Mouse (Mus musculus): ENCODE measurements around the gene C2cd2l. TPM values are rescaled to one million over a fixed set of nuclear protein-coding genes. Genes with fewer than 3 reads are reported as not detected.
"Not testable (repeated sequence)": the region's sequence is repeated elsewhere in the genome, so short reads cannot be mapped to it uniquely, and the experiment has no call there.

Gene C2cd2l
- polyA plus RNA-seq (2012; rRNA removed) = 77.9 and 88.0 TPM in 2 replicates

- TF ChIP-seq POLR2A (IDR thresholded peaks at IDR 0.05; ENCODE audit: borderline replicate concordance, extremely low read depth, low read depth, low read length) = peak; percentile 45; the same call in 1 of the 2 replicates
- no peak for TF ChIP-seq CTCF (IDR thresholded peaks at IDR 0.05; ENCODE audit: insufficient read depth, low read length)
- WGBS = under 1% methylated on average over 67 of the region's 67 CpGs
- peak within 1 kb of the TSS; percentile 88 for H3K4me3 ChIP-seq (replicated peaks; ENCODE audit: extremely low read depth, low read depth, low read length)
- DNase-seq = peak; percentile 83
- H3K4me1 ChIP-seq (ENCODE audit: control insufficient read depth, insufficient read depth, low read length) = peaks cover 16% of the 10 kb centered on the region
These were observed at the start of gene C2cd2l for GRCm38 (mm10) chr9:44319887-44320798. Gene C2cd2l, minus strand, starts transcription at chr9:44320285.

GRCm38 (mm10) chr9:44364480-44364879 lies 44.4 kb upstream of the C2cd2l start:
- Histone ChIP-seq H3K4me3 (replicated peaks; ENCODE audit: extremely low read depth, low read depth, low read length) (no peak overlapping the region), H3K4me1 (ENCODE audit: control insufficient read depth, insufficient read depth, low read length) (peaks cover 7% of the 10 kb centered on the region; the same call in 1 of the 2 replicates)
- 59% methylated on average over 3 of the region's 3 CpGs for WGBS
- TF ChIP-seq POLR2A (IDR thresholded peaks at IDR 0.05; ENCODE audit: borderline replicate concordance, extremely low read depth, low read depth, low read length) (no peak), CTCF (IDR thresholded peaks at IDR 0.05; ENCODE audit: insufficient read depth, low read length) (peak; percentile 35; the same call in 1 of the 2 replicates)
- no peak for DNase-seq

- DNase-seq; H3K4me3 ChIP-seq (replicated peaks; ENCODE audit: extremely low read depth, low read depth, low read length); H3K4me1 ChIP-seq (ENCODE audit: control insufficient read depth, insufficient read depth, low read length): not testable (repeated sequence)
- 41% methylated on average over 4 of the region's 4 CpGs for WGBS
These were observed 41.8 kb upstream of the C2cd2l start for GRCm38 (mm10) chr9:44361931-44362330.

GRCm38 (mm10) chr9:44361190-44361917 lies 41.3 kb upstream of the C2cd2l start, which contains the start of gene Vps11:
Gene Vps11, minus strand, starts transcription at chr9:44361670.
- Histone ChIP-seq H3K4me1 (ENCODE audit: control insufficient read depth, insufficient read depth, low read length) (peaks cover 7% of the 10 kb centered on the region; the same call in 1 of the 2 replicates), H3K4me3 (replicated peaks; ENCODE audit: extremely low read depth, low read depth, low read length) (peak within 1 kb of the TSS; percentile 98)
- TF ChIP-seq POLR2A (IDR thresholded peaks at IDR 0.05; ENCODE audit: borderline replicate concordance, extremely low read depth, low read depth, low read length) (peak; percentile 94), CTCF (IDR thresholded peaks at IDR 0.05; ENCODE audit: insufficient read depth, low read length) (no peak)
- under 1% methylated on average over 44 of the region's 44 CpGs for WGBS
- peak; percentile 92 for DNase-seq

DNA sequence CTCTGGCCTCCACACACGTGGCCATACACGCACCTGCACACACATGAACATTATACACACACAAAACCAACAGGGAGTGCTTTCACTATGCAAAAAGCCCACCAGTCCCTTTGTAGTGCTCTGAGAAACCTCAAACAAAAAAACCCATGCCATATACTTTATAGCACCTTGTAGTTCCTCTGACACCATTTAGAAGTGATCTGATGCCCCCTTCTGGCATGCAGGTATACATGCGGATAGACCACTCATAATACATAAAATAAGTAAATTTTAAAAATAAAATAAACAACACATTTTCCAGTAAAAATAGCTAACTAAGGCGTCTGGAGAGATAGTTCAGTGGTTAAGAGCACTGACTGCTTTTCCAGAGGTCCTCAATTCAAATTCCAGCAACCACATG lies 37.1 kb upstream of the C2cd2l start:
- WGBS = 71% methylated on average over 4 of the region's 4 CpGs
- no peak for TF ChIP-seq CTCF (IDR thresholded peaks at IDR 0.05; ENCODE audit: insufficient read depth, low read length)
- no peak for TF ChIP-seq POLR2A (IDR thresholded peaks at IDR 0.05; ENCODE audit: borderline replicate concordance, extremely low read depth, low read depth, low read length)
- DNase-seq = no peak
- H3K4me3 ChIP-seq (replicated peaks; ENCODE audit: extremely low read depth, low read depth, low read length) = no peak overlapping the region
- H3K4me1 ChIP-seq (ENCODE audit: control insufficient read depth, insufficient read depth, low read length) = peaks cover 7% of the 10 kb centered on the region; the same call in 1 of the 2 replicates

DNA sequence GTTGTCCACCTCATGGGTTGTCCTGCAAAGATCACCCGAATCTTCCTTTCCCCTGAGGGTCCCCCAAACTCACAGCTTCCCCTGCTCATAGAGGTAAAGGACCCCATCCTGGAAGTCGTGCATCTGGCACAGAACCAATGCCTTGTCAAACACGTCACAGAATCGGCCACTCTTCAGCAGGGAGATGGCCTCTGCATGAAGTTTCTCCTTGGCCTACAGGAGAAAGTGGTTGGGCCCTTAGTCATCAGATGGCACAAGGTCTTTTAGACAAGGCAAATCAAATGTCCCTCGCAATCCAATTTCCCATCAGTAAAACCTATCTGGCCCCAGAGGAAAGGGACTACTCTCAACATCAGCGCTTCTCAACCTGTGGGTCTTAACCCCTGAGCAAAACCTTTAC lies 33.1 kb upstream of the C2cd2l start:
- no peak for TF ChIP-seq CTCF (IDR thresholded peaks at IDR 0.05; ENCODE audit: insufficient read depth, low read length)
- no peak overlapping the region for H3K4me3 ChIP-seq (replicated peaks; ENCODE audit: extremely low read depth, low read depth, low read length)
- WGBS = 89% methylated on average over 6 of the region's 6 CpGs
- no peak for DNase-seq
- H3K4me1 ChIP-seq (ENCODE audit: control insufficient read depth, insufficient read depth, low read length) = no peaks in the 10 kb centered on the region

DNA sequence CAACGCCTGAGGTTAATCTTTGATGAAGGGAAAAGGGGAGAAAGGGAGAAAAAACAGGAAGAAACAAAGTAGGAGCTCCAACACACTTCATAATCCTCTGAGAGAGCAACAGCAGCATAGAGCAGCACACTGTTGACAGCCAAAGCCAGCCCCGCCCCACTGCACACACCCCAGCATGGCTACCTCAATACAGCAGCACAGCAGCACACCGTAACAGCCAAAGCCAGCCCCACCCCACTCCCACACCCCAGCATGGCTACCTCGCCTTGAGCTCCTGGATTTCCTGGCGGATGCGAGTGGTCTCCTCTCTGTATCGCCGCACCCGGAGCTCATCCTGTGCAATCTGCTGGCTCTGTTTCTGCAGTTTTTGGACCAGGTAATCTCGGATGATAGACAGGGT lies 32.3 kb upstream of the C2cd2l start:
- H3K4me3 ChIP-seq (replicated peaks; ENCODE audit: extremely low read depth, low read depth, low read length) = no peak overlapping the region
- TF ChIP-seq CTCF (IDR thresholded peaks at IDR 0.05; ENCODE audit: insufficient read depth, low read length) (no peak), POLR2A (IDR thresholded peaks at IDR 0.05; ENCODE audit: borderline replicate concordance, extremely low read depth, low read depth, low read length) (no peak)
- no peak for DNase-seq
- 92% methylated on average over 10 of the region's 10 CpGs for WGBS
- no peaks in the 10 kb centered on the region for H3K4me1 ChIP-seq (ENCODE audit: control insufficient read depth, insufficient read depth, low read length)

DNA sequence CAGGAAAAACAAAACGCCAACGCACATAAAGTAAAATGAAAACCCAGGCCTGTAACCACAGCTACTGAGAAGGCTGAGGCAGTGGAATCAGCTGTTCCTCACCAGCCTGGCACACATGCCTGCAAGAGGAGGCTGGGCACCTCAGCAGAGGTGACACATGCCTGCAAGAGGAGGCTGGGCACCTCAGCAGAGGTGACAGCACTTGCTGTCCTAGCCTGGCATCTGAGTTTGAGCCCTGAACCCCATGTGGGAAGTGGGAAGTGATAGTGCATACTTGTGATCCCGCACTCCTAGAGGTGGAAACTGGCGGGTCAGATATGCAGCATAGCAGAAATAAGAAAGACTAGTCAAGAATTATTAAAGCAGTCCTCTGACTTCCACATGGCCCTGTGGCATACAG lies 31.3 kb upstream of the C2cd2l start:
- H3K4me3 ChIP-seq (replicated peaks; ENCODE audit: extremely low read depth, low read depth, low read length) = no peak overlapping the region
- DNase-seq = no peak
- no peaks in the 10 kb centered on the region for H3K4me1 ChIP-seq (ENCODE audit: control insufficient read depth, insufficient read depth, low read length)
- WGBS = 94% methylated on average over 4 of the region's 4 CpGs
- TF ChIP-seq CTCF (IDR thresholded peaks at IDR 0.05; ENCODE audit: insufficient read depth, low read length) (no peak), POLR2A (IDR thresholded peaks at IDR 0.05; ENCODE audit: borderline replicate concordance, extremely low read depth, low read depth, low read length) (no peak)

DNA sequence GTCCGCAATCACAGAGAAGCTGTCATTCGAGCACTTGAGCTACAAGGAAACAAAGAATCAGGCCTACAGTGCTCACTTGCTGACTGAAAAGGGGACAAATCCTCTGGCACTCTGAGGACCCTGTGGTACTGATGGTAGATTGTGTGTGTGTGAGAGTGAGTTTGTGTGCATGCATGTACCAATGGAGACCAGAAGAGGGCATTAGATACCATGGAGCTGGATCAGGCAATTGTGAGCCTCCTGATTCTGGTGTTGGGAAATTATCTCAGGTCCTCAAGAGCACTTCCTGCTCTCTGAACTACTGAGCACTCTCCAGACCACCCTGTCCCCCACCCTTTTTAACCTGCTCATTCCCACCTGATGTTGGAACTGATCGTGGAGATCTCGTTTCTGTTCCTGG lies 28.5 kb upstream of the C2cd2l start:
- Histone ChIP-seq H3K4me3 (replicated peaks; ENCODE audit: extremely low read depth, low read depth, low read length) (no peak overlapping the region), H3K4me1 (ENCODE audit: control insufficient read depth, insufficient read depth, low read length) (no peaks in the 10 kb centered on the region)
- no peak for DNase-seq
- WGBS = over 99% methylated on average over 4 of the region's 4 CpGs
- TF ChIP-seq POLR2A (IDR thresholded peaks at IDR 0.05; ENCODE audit: borderline replicate concordance, extremely low read depth, low read depth, low read length) (no peak), CTCF (IDR thresholded peaks at IDR 0.05; ENCODE audit: insufficient read depth, low read length) (no peak)

Data from lung, adult 2 months (tissue).